Mouse (Mus musculus): ENCODE results near the gene Ccdc30.

DNA sequence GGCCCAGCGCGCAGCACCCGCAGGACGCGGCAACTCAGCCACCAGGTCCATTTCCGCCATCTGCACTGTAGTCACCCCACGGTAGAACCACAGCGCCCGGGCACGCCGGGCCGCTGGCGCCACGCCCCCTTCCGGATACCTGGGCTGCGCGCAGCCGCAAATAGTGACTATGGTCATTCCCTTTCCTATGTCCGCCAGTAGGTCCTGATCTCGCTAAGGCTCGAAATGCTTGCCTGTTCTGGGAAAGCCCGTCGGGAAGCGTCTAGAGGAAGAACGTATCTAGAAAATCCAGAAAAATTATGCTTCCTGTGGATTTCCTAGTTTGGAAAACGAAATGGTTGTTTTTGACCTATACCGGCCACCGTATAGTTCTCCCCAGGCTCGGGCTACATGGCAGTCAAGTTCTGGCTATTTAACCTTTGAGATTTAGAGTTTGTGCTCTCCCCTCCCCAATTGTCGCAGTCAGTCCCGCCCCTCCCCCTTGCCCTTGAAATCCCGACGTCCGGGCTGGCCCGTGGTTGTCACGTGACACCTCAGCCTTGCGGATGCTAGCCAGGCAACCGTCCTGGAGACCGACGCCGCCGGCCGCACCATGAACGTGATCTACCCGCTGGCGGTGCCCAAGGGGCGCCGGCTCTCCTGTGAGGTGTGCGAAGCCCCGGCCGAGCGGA lies 7.1 kb upstream of the Ccdc30 start, which contains the start of the genes Ppcs and Zmynd12:
- TF ChIP-seq CTCF (conservative IDR thresholded peaks at IDR 0.05; ENCODE audit: low read length) = no peak
- no peak for TF ChIP-seq POU5F1 (IDR thresholded peaks at IDR 0.05; ENCODE audit: borderline replicate concordance, low read length)
- no peak for TF ChIP-seq NANOG (IDR thresholded peaks at IDR 0.05; ENCODE audit: borderline replicate concordance, low read length)

Data from E14TG2a.4 (cell line).